Mouse (Mus musculus) heart, postnatal 0 days (tissue): Measurements from ENCODE around the gene Idh3b. TPM values are rescaled to one million over a fixed set of nuclear protein-coding genes. Genes with fewer than 3 reads are reported as not detected.

ENCODE experiments used
- ATAC-seq: fragments of 200-750 bp; cut with Nextera tagmentation; 2 replicates; pipeline ENCODE4 v1.8.0; 2017; ENCODE audit warnings: low read depth, moderate number of reproducible peaks, moderate library complexity; ENCODE audit not compliant: insufficient read depth
- DNase-seq: peaks from one replicate; pipeline ENCODE4 v3.0.0-alpha.2; 2016; ENCODE audit warnings: low spot score
- H3K27ac ChIP-seq: fragments of 300-500 bp; sonication (generic); 2 replicates; pipeline ENCODE4 v1.5.1; 2014; ENCODE audit warnings: low read depth, mild to moderate bottlenecking
- H3K27me3 ChIP-seq: fragments of 300-500 bp; sonication (generic); 2 replicates; pipeline ENCODE4 v1.6.1; 2014; ENCODE audit warnings: low read length, mixed read lengths; ENCODE audit not compliant: control insufficient read depth, insufficient read depth
- H3K36me3 ChIP-seq: fragments of 300-500 bp; sonication (generic); replicated peaks from 2 replicates; pipeline ENCODE4 v1.6.1; 2014; ENCODE audit warnings: low read length, mixed read lengths; ENCODE audit not compliant: control insufficient read depth, insufficient read depth
- H3K4me1 ChIP-seq: fragments of 300-500 bp; sonication (generic); 2 replicates; pipeline ENCODE4 v1.6.1; 2014; ENCODE audit warnings: antibody characterized with exemption; ENCODE audit not compliant: control insufficient read depth, insufficient read depth
- H3K4me2 ChIP-seq: fragments of 300-500 bp; sonication (generic); 2 replicates; pipeline ENCODE4 v1.6.1; 2014; ENCODE audit warnings: low read depth, mild to moderate bottlenecking, low read length, moderate library complexity
- H3K4me3 ChIP-seq: fragments of 300-500 bp; sonication (generic); 2 replicates; pipeline ENCODE4 v1.5.1; 2014; ENCODE audit warnings: low read depth, low read length
- H3K9ac ChIP-seq: fragments of 300-500 bp; sonication (generic); replicated peaks from 2 replicates; pipeline ENCODE4 v1.6.1; 2014; ENCODE audit warnings: low read depth, low read length, mixed read lengths
- H3K9me3 ChIP-seq: fragments of 300-500 bp; sonication (generic); replicated peaks from 2 replicates; pipeline ENCODE4 v1.6.1; 2016; ENCODE audit warnings: low read length; ENCODE audit not compliant: control insufficient read depth
- CTCF ChIP-seq: IDR thresholded peaks from 2 replicates; pipeline ENCODE4 v1.5.1; 2016; ENCODE audit warnings: antibody characterized with exemption, control low read depth, low read depth
- EP300 ChIP-seq: IDR thresholded peaks from 2 replicates; pipeline ENCODE4 v1.6.1; 2016; ENCODE audit warnings: antibody characterized with exemption, low read depth
- WGBS: fragments of 180-500 bp; shearing (Covaris S2); extraction: QIAGEN DNeasy Blood & Tissue Kit; methylation state at CpG from one replicate; pipeline ENCODE4 v1.1.7; 2014; 5-methylcytosine and 5-hydroxymethylcytosine counted together
- polyA plus RNA-seq: library from polyadenylated mRNA; unstranded; fragments of >200 nt; fragmentation: Nextera tagmentation; extraction: Ambion mirVana; gene quantifications from 2 replicates; pipeline ENCODE4 v1.2.1, GENCODE M21; 2015
- total RNA-seq: library from RNA; depleted of rRNA; stranded (reverse); fragments of >200 nt; gene quantifications from 2 replicates; pipeline ENCODE4 v1.2.3, GENCODE M21; 2014; ENCODE audit warnings: low replicate concordance; rRNA removed

Gene Idh3b
- total RNA-seq = 359 and 497 TPM in 2 replicates
- polyA plus RNA-seq = 512 and 516 TPM in 2 replicates

- under 1% methylated on average over 51 of the region's 51 CpGs for WGBS
- H3K4me2 ChIP-seq = peak within 1 kb of the TSS; percentile 84
- H3K36me3 ChIP-seq = peaks cover 27% of the 10 kb centered on the region
- peak within 1 kb of the TSS; percentile 87 for H3K4me3 ChIP-seq
- ATAC-seq (peak; percentile 93), DNase-seq (peak; percentile 85)
- TF ChIP-seq EP300 (no peak), CTCF (no peak)
- no peaks in the 10 kb centered on the region for H3K27me3 ChIP-seq
- H3K9ac ChIP-seq = peak within 1 kb of the TSS; percentile 82
- no peaks in the 10 kb centered on the region for H3K9me3 ChIP-seq
- peaks cover 8% of the 10 kb centered on the region for H3K4me1 ChIP-seq
- H3K27ac ChIP-seq = peak within 1 kb of the TSS; percentile 95
Observed at GRCm38 (mm10) chr2:130283854-130284654, at the start of gene Idh3b. Gene Idh3b, minus strand, starts transcription at chr2:130284547.

DNA sequence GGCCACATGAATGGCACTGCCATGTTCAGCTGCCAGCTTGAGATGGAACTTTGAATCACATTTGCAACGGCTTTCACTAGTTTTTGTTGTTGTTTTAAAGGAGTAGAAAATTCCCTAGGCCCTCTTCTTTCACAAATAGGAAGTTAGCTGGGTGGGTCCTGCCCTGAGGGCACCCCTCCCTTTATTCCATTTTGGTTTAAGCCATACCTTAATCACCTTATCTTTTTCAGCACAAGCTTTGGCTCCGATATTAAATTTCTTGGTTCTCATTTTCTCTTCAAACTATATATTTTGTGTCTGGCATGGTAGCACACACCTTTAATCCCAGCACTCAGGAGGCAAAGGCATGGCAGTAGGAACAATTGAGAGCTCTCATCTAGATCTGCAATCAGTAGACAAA is 45.2 kb upstream of the Idh3b start:
- 79% methylated on average over 2 of the region's 2 CpGs for WGBS
- Histone ChIP-seq H3K4me1 (no peaks in the 10 kb centered on the region), H3K27ac (no peak overlapping the region), H3K9ac (no peak overlapping the region), H3K4me3 (no peak overlapping the region), H3K9me3 (no peaks in the 10 kb centered on the region), H3K36me3 (no peaks in the 10 kb centered on the region), H3K27me3 (no peaks in the 10 kb centered on the region), H3K4me2 (no peak overlapping the region)
- no peak for ATAC-seq
- DNase-seq = no peak
- TF ChIP-seq EP300 (no peak), CTCF (no peak)

GRCm38 (mm10) chr2:130327057-130327456 is 42.7 kb upstream of the Idh3b start:
- H3K27ac ChIP-seq = no peak overlapping the region
- H3K36me3 ChIP-seq = no peaks in the 10 kb centered on the region
- no peaks in the 10 kb centered on the region for H3K4me1 ChIP-seq
- no peaks in the 10 kb centered on the region for H3K9me3 ChIP-seq
- H3K4me2 ChIP-seq = no peak overlapping the region
- H3K27me3 ChIP-seq = no peaks in the 10 kb centered on the region
- H3K4me3 ChIP-seq = no peak overlapping the region
- 67% methylated on average over 1 of the region's 1 CpGs for WGBS
- ATAC-seq = no peak
- no peak for DNase-seq
- H3K9ac ChIP-seq = no peak overlapping the region
- no peak for TF ChIP-seq EP300
- TF ChIP-seq CTCF = no peak

- no peak overlapping the region for H3K27ac ChIP-seq
- 65% methylated on average over 4 of the region's 4 CpGs for WGBS
Observed at GRCm38 (mm10) chr2:130303014-130303413, 18.7 kb upstream of the Idh3b start.

DNA sequence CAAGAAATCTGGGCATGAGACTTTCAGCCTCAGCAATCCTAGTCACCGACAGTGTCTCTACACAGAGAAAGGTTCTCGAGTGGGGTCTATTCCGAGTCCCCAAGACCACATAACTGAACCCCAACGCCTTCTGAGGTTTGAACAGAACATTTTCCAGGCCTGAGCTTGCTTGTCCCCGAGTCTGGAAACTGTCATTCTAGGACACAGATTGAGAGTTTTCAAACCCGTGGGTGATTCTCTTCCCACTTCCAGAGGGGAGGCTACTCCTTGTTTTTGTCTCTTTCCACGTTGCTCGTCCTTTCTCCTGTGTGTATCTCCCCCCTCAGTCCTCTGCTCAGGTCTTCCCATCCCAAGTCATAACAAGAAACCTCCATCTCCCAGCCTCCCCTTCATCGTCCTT is 13.2 kb upstream of the Idh3b start:
- no peaks in the 10 kb centered on the region for H3K36me3 ChIP-seq
- H3K4me3 ChIP-seq = no peak overlapping the region
- peaks cover 8% of the 10 kb centered on the region; the same call in 1 of the 2 replicates for H3K4me1 ChIP-seq
- H3K9me3 ChIP-seq = no peaks in the 10 kb centered on the region
- WGBS = 69% methylated on average over 9 of the region's 9 CpGs
- H3K4me2 ChIP-seq = no peak overlapping the region
- peaks cover 42% of the 10 kb centered on the region for H3K27me3 ChIP-seq
- DNase-seq (no peak), ATAC-seq (no peak)
- TF ChIP-seq CTCF (no peak), EP300 (no peak)
- no peak overlapping the region for H3K27ac ChIP-seq
- no peak overlapping the region for H3K9ac ChIP-seq

More at GRCm38 (mm10) chr2:130303014-130303413, 18.7 kb upstream of the Idh3b start:
- H3K4me1 ChIP-seq = no peaks in the 10 kb centered on the region
- no peak overlapping the region for H3K9ac ChIP-seq
- TF ChIP-seq CTCF (no peak), EP300 (no peak)
- H3K4me3 ChIP-seq = no peak overlapping the region
- ATAC-seq (no peak), DNase-seq (no peak)
- no peak overlapping the region for H3K4me2 ChIP-seq
- no peaks in the 10 kb centered on the region; the same call in 1 of the 2 replicates for H3K27me3 ChIP-seq
- no peaks in the 10 kb centered on the region for H3K36me3 ChIP-seq
- H3K9me3 ChIP-seq = no peaks in the 10 kb centered on the region
